Mouse (Mus musculus) midbrain, embryonic 16.5 days (tissue): ENCODE measurements around the gene Otulin. TPM values are rescaled to one million over a fixed set of nuclear protein-coding genes. Genes with fewer than 3 reads are reported as not detected.

Experiments
- ATAC-seq: fragments of 200-750 bp; cut with Nextera tagmentation; 2 replicates; pipeline ENCODE4 v1.8.0; 2017; ENCODE audit warnings: moderate TSS enrichment
- H3K27ac ChIP-seq: fragments of 300-500 bp; sonication (generic); 2 replicates; pipeline ENCODE4 v1.5.1; 2014; ENCODE audit warnings: mild to moderate bottlenecking, low read length, mixed read lengths
- H3K27me3 ChIP-seq: fragments of 300-500 bp; sonication (generic); 2 replicates; pipeline ENCODE4 v1.6.1; 2014; ENCODE audit warnings: low read depth, low read length, mixed read lengths; ENCODE audit not compliant: control insufficient read depth, insufficient read depth
- H3K36me3 ChIP-seq: fragments of 300-500 bp; sonication (generic); 2 replicates; pipeline ENCODE4 v1.6.1; 2014; ENCODE audit warnings: mild to moderate bottlenecking, low read length, moderate library complexity, mixed read lengths; ENCODE audit not compliant: control insufficient read depth, insufficient read depth
- H3K4me1 ChIP-seq: fragments of 300-500 bp; sonication (generic); 2 replicates; pipeline ENCODE4 v1.6.1; 2014; ENCODE audit warnings: mild to moderate bottlenecking, low read length, mixed read lengths; ENCODE audit not compliant: control insufficient read depth, insufficient read depth
- H3K4me2 ChIP-seq: fragments of 300-500 bp; sonication (generic); 2 replicates; pipeline ENCODE4 v1.6.1; 2014; ENCODE audit warnings: mild to moderate bottlenecking, low read length, mixed read lengths
- H3K4me3 ChIP-seq: fragments of 300-500 bp; sonication (generic); 2 replicates; pipeline ENCODE4 v1.5.1; 2014; ENCODE audit warnings: low read depth, mild to moderate bottlenecking, low read length, moderate library complexity, mixed read lengths
- H3K9ac ChIP-seq: fragments of 300-500 bp; sonication (generic); 2 replicates; pipeline ENCODE4 v1.6.1; 2014; ENCODE audit warnings: low read depth, low read length, mixed read lengths
- H3K9me3 ChIP-seq: fragments of 300-500 bp; sonication (generic); replicated peaks from 2 replicates; pipeline ENCODE4 v1.6.1; 2014; ENCODE audit warnings: mild to moderate bottlenecking, low read length, mixed read lengths; ENCODE audit not compliant: control insufficient read depth, poor library complexity, severe bottlenecking
- WGBS: fragments of 180-500 bp; shearing (Covaris S2); extraction: QIAGEN DNeasy Blood & Tissue Kit; methylation state at CpG from one replicate; pipeline ENCODE4 v1.1.7; 2014; 5-methylcytosine and 5-hydroxymethylcytosine counted together
- polyA plus RNA-seq: library from polyadenylated mRNA; unstranded; fragments of >200 nt; fragmentation: Nextera tagmentation; extraction: Ambion mirVana; gene quantifications from 2 replicates; pipeline ENCODE4 v1.2.1, GENCODE M21; 2015

Otulin gene
- polyA plus RNA-seq, 1 experiment from 2014 or later = 21.6 TPM

DNA sequence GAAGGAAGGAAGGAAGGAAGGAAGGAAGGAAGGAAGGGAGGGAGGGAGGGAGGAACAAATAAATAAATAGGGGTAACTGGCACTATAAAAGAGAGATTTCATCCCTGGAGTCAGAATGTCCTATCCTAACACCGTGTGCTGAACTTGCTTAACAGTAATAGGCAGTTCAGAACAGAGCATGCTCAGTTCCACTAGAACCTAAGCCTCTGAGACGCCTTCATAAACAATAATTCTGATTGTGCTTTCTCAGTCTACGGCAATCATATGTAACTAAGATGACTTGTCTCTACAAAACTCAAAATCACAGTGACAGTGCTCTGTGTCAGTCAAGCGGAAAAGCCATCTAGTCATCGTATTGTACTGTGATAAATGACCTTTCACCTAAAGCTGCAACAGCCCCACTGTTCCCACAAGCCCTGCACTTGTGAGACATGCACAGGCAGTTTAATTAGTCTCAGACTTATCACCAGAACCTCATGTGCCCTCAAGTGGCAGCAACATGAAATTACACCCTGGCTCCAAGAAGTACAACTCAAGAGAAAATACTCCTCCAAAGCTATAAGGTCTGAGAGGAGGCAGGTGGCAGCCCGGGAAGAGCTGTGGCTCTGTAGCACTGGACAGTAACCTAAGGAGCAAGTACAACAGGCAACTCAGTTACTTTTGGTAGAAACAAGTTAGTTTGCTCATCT is 17.8 kb downstream of the Otulin start:
- H3K4me1 ChIP-seq = 0 out of 2 replicates have a peak, but pooled peaks cover 4% of the 10 kb centered on the region
- H3K4me3 ChIP-seq = no peak overlapping the region
- H3K27ac ChIP-seq = no peak overlapping the region
- 40% methylated on average over 6 of the region's 6 CpGs for WGBS
- ATAC-seq = peak; percentile 81
- H3K36me3 ChIP-seq = peaks cover 9% of the 10 kb centered on the region; the same call in 1 of the 2 replicates
- no peak overlapping the region for H3K4me2 ChIP-seq
- H3K27me3 ChIP-seq = no peaks in the 10 kb centered on the region
- no peaks in the 10 kb centered on the region for H3K9me3 ChIP-seq
- H3K9ac ChIP-seq = no peak overlapping the region

- Histone ChIP-seq H3K27ac (no peak overlapping the region), H3K9ac (no peak overlapping the region), H3K9me3 (no peaks in the 10 kb centered on the region), H3K36me3 (peaks cover 17% of the 10 kb centered on the region), H3K4me2 (no peak overlapping the region), H3K27me3 (no peaks in the 10 kb centered on the region), H3K4me1 (0 out of 2 replicates have a peak, but pooled peaks cover 4% of the 10 kb centered on the region), H3K4me3 (no peak overlapping the region)
- ATAC-seq = no peak
- WGBS = 73% methylated on average over 4 of the region's 4 CpGs
Observed at GRCm38 (mm10) chr15:27609554-27609953, 20.9 kb downstream of the Otulin start.

- Histone ChIP-seq H3K9me3 (no peaks in the 10 kb centered on the region), H3K4me2 (no peak overlapping the region), H3K27ac (no peak overlapping the region), H3K36me3 (peaks cover 17% of the 10 kb centered on the region), H3K9ac (no peak overlapping the region), H3K4me3 (no peak overlapping the region), H3K27me3 (no peaks in the 10 kb centered on the region), H3K4me1 (no peaks in the 10 kb centered on the region)
- no peak for ATAC-seq
- 89% methylated on average over 3 of the region's 3 CpGs for WGBS
Observed at GRCm38 (mm10) chr15:27605252-27605651, 25.2 kb downstream of the Otulin start.

- ATAC-seq = no peak
- H3K9me3 ChIP-seq = no peaks in the 10 kb centered on the region
- H3K4me3 ChIP-seq = no peak overlapping the region
- H3K36me3 ChIP-seq = peaks cover 17% of the 10 kb centered on the region
- H3K4me2 ChIP-seq = no peak overlapping the region
- no peak overlapping the region for H3K9ac ChIP-seq
- H3K4me1 ChIP-seq = no peaks in the 10 kb centered on the region
- 89% methylated on average over 3 of the region's 3 CpGs for WGBS
- no peak overlapping the region for H3K27ac ChIP-seq
- no peaks in the 10 kb centered on the region for H3K27me3 ChIP-seq
Observed at GRCm38 (mm10) chr15:27604558-27604957, 25.9 kb downstream of the Otulin start.

DNA sequence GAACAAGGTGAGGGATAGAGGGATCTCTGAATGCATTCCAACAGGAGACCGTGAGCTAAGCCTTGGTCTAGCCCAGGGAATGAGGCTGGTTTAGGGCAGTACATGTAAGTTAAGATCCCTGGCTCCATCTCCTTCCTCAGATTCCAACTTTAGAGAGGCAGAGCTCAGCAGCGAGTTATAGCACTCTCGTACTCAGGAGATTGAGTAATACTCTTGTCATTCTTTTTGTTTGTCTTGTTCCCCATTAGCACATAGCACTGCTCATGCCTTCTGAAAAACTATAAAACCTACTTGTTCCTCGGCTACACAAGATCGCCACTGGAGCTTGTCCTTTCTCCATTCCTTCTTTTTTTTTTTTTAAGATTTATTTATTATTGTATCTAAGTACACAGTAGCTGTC is 30.0 kb downstream of the Otulin start:
- no peak overlapping the region for H3K4me2 ChIP-seq
- no peak overlapping the region for H3K4me3 ChIP-seq
- 96% methylated on average over 5 of the region's 5 CpGs for WGBS
- no peaks in the 10 kb centered on the region for H3K27me3 ChIP-seq
- ATAC-seq = no peak
- H3K4me1 ChIP-seq = no peaks in the 10 kb centered on the region
- peaks cover 3% of the 10 kb centered on the region; the same call in 1 of the 2 replicates for H3K36me3 ChIP-seq
- H3K9ac ChIP-seq = no peak overlapping the region
- no peak overlapping the region for H3K27ac ChIP-seq
- H3K9me3 ChIP-seq = no peaks in the 10 kb centered on the region

- Histone ChIP-seq H3K9me3 (no peaks in the 10 kb centered on the region), H3K4me2 (no peak overlapping the region), H3K4me3 (no peak overlapping the region), H3K9ac (no peak overlapping the region), H3K36me3 (no peaks in the 10 kb centered on the region), H3K4me1 (no peaks in the 10 kb centered on the region), H3K27ac (no peak overlapping the region), H3K27me3 (no peaks in the 10 kb centered on the region)
- 93% methylated on average over 13 of the region's 13 CpGs for WGBS
- no peak for ATAC-seq
Observed at GRCm38 (mm10) chr15:27598786-27599385, 31.6 kb downstream of the Otulin start.

- Histone ChIP-seq H3K9ac (no peak overlapping the region), H3K4me2 (no peak overlapping the region), H3K27me3 (no peaks in the 10 kb centered on the region), H3K9me3 (no peaks in the 10 kb centered on the region), H3K4me3 (no peak overlapping the region), H3K4me1 (no peaks in the 10 kb centered on the region), H3K36me3 (no peaks in the 10 kb centered on the region; the same call in 1 of the 2 replicates), H3K27ac (no peak overlapping the region)
- ATAC-seq = no peak
- 76% methylated on average over 4 of the region's 4 CpGs for WGBS
Observed at GRCm38 (mm10) chr15:27597516-27597915, 33.0 kb downstream of the Otulin start.

GRCm38 (mm10) chr15:27596463-27597140 is 33.9 kb downstream of the Otulin start:
- Histone ChIP-seq H3K36me3 (no peaks in the 10 kb centered on the region; the same call in 1 of the 2 replicates), H3K9ac (no peak overlapping the region), H3K4me2 (no peak overlapping the region), H3K9me3 (no peaks in the 10 kb centered on the region), H3K27ac (no peak overlapping the region), H3K27me3 (no peaks in the 10 kb centered on the region), H3K4me1 (no peaks in the 10 kb centered on the region), H3K4me3 (no peak overlapping the region)
- WGBS = 81% methylated on average over 3 of the region's 3 CpGs
- ATAC-seq = no peak

DNA sequence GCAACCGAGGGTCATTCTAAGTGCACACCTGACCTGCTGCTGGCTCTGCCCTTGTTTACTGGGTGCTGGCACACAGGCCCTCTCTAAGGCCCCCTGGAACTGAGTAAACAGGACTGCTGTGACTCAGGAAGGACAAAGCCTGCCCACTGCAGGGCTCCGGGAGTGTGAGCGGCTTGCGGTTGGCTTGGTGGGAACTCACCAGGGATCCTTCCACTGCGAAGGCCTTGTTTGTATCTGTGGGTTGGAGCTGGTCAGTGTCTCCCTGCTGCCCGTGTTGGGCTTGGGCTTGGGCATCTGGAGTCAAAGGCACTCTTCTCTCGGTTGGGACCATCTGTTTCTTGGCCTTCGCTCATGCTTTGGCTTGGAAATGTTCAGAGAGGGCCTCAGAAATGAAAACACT is 34.9 kb downstream of the Otulin start:
- H3K4me1 ChIP-seq = no peaks in the 10 kb centered on the region
- no peak for ATAC-seq
- H3K27me3 ChIP-seq = no peaks in the 10 kb centered on the region
- H3K27ac ChIP-seq = no peak overlapping the region
- WGBS = 42% methylated on average over 8 of the region's 8 CpGs
- no peaks in the 10 kb centered on the region; the same call in 1 of the 2 replicates for H3K36me3 ChIP-seq
- H3K4me3 ChIP-seq = no peak overlapping the region
- H3K9ac ChIP-seq = no peak overlapping the region
- H3K4me2 ChIP-seq = no peak overlapping the region
- no peaks in the 10 kb centered on the region for H3K9me3 ChIP-seq
